Mouse (Mus musculus): Measurements from ENCODE around the gene Gfra1. TPM values are rescaled to one million over a fixed set of nuclear protein-coding genes. Genes with fewer than 3 reads are reported as not detected.

Gfra1 gene
- polyA plus RNA-seq, 1 experiment from 2014 or later, result 39.6 TPM

GRCm38 (mm10) chr19:58441246-58441645 is 14.5 kb downstream of the Gfra1 start:
- Histone ChIP-seq H3K27ac (replicated peaks) (no peak overlapping the region), H3K9ac (replicated peaks) (no peak overlapping the region), H3K4me1 (peaks cover 28% of the 10 kb centered on the region), H3K4me2 (replicated peaks) (no peak overlapping the region), H3K27me3 (peaks cover 5% of the 10 kb centered on the region; the same call in 1 of the 2 replicates), H3K36me3 (no peaks in the 10 kb centered on the region), H3K4me3 (no peak overlapping the region), H3K9me3 (no peaks in the 10 kb centered on the region)
- no peak for ATAC-seq (ENCODE audit: low FRiP score, low read depth)
- WGBS, result 92% methylated on average over 7 of the region's 7 CpGs

DNA sequence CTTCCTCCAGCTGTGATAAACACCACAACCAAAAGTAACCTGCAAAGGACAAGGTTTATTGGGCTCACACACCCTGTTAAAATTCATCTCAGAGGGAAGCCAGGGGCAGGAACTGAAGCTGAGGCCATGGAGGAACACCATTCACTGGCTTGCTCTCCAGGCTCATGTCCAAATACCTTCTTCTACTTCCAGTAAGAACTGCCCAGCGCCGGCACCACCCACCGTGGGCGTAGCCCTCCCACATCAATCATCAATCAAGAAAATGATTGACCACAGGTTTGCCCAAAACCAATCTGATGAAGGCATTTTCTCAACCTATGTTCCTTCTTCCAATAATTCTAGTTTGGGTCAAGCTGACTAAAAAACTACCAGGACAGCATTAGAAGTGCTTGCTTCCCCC is 16.9 kb downstream of the Gfra1 start:
- H3K9me3 ChIP-seq, result no peaks in the 10 kb centered on the region
- 88% methylated on average over 4 of the region's 4 CpGs for WGBS
- ATAC-seq (ENCODE audit: low FRiP score, low read depth), result no peak
- H3K27me3 ChIP-seq, result peaks cover 5% of the 10 kb centered on the region; the same call in 1 of the 2 replicates
- H3K9ac ChIP-seq (replicated peaks), result no peak overlapping the region
- H3K4me3 ChIP-seq, result no peak overlapping the region
- no peak overlapping the region for H3K4me2 ChIP-seq (replicated peaks)
- H3K27ac ChIP-seq (replicated peaks), result no peak overlapping the region
- peaks cover 24% of the 10 kb centered on the region for H3K4me1 ChIP-seq
- H3K36me3 ChIP-seq, result no peaks in the 10 kb centered on the region

GRCm38 (mm10) chr19:58437441-58438071 is 18.2 kb downstream of the Gfra1 start:
- H3K4me2 ChIP-seq (replicated peaks), result no peak overlapping the region
- peaks cover 5% of the 10 kb centered on the region; the same call in 1 of the 2 replicates for H3K27me3 ChIP-seq
- no peak overlapping the region for H3K9ac ChIP-seq (replicated peaks)
- no peak for ATAC-seq (ENCODE audit: low FRiP score, low read depth)
- peaks cover 13% of the 10 kb centered on the region for H3K4me1 ChIP-seq
- H3K4me3 ChIP-seq, result no peak overlapping the region
- H3K36me3 ChIP-seq, result no peaks in the 10 kb centered on the region
- H3K9me3 ChIP-seq, result no peaks in the 10 kb centered on the region
- WGBS, result 65% methylated on average over 10 of the region's 10 CpGs
- H3K27ac ChIP-seq (replicated peaks), result no peak overlapping the region

DNA sequence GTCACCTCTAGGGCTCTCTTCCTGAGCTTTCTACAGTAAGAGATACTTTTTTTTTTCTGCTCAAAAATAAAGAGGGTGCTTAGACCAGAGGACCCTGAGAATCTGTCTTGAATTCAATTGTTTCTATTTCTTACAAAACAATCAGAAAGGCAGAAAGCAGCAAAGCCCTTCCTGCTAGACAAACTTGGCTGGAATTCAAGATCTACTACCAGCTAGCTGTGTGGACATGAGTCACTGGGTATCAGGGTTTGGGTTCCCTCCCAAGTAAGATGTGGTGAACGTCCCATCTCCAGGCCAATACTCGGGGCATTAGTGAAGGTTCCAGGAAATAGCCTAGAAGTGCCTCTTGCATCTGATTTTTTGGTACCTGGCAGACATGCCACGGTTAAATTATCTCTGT is 18.8 kb downstream of the Gfra1 start:
- no peak overlapping the region for H3K4me2 ChIP-seq (replicated peaks)
- 84% methylated on average over 3 of the region's 3 CpGs for WGBS
- no peak overlapping the region for H3K9ac ChIP-seq (replicated peaks)
- peaks cover 11% of the 10 kb centered on the region for H3K4me1 ChIP-seq
- H3K27me3 ChIP-seq, result peaks cover 5% of the 10 kb centered on the region; the same call in 1 of the 2 replicates
- no peak overlapping the region for H3K4me3 ChIP-seq
- H3K9me3 ChIP-seq, result no peaks in the 10 kb centered on the region
- ATAC-seq (ENCODE audit: low FRiP score, low read depth), result no peak
- no peaks in the 10 kb centered on the region for H3K36me3 ChIP-seq
- no peak overlapping the region for H3K27ac ChIP-seq (replicated peaks)

GRCm38 (mm10) chr19:58435877-58436276 is 19.8 kb downstream of the Gfra1 start:
- Histone ChIP-seq H3K36me3 (no peaks in the 10 kb centered on the region), H3K27ac (replicated peaks) (no peak overlapping the region), H3K4me1 (peaks cover 11% of the 10 kb centered on the region), H3K4me2 (replicated peaks) (no peak overlapping the region), H3K9ac (replicated peaks) (no peak overlapping the region), H3K9me3 (no peaks in the 10 kb centered on the region), H3K27me3 (peaks cover 5% of the 10 kb centered on the region; the same call in 1 of the 2 replicates), H3K4me3 (no peak overlapping the region)
- 92% methylated on average over 5 of the region's 5 CpGs for WGBS
- no peak for ATAC-seq (ENCODE audit: low FRiP score, low read depth)

DNA sequence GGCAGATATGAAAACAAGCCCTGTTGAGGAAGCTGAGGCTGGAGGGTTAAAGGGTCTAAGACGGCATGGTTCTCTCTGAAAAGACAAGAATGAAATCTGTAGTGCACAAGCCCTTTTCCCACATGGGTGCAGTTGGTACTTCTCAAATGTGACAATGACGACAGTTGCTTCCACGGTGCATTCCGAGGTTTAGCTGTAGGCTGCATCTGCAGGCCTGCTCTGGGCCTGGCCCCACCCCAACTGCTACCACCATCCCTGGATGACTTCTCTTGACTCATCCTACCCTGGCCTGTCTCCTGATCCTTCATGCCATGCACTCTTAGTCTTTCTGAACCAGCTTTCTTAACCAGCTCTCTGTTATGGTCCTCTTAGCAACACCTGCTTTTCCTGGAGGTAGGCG is 22.9 kb downstream of the Gfra1 start:
- H3K9ac ChIP-seq (replicated peaks), result no peak overlapping the region
- H3K4me2 ChIP-seq (replicated peaks), result no peak overlapping the region
- no peaks in the 10 kb centered on the region for H3K27me3 ChIP-seq
- no peak overlapping the region for H3K27ac ChIP-seq (replicated peaks)
- 87% methylated on average over 5 of the region's 5 CpGs for WGBS
- H3K4me3 ChIP-seq, result no peak overlapping the region
- no peaks in the 10 kb centered on the region for H3K9me3 ChIP-seq
- H3K4me1 ChIP-seq, result peaks cover 10% of the 10 kb centered on the region
- ATAC-seq (ENCODE audit: low FRiP score, low read depth), result no peak
- H3K36me3 ChIP-seq, result no peaks in the 10 kb centered on the region

DNA sequence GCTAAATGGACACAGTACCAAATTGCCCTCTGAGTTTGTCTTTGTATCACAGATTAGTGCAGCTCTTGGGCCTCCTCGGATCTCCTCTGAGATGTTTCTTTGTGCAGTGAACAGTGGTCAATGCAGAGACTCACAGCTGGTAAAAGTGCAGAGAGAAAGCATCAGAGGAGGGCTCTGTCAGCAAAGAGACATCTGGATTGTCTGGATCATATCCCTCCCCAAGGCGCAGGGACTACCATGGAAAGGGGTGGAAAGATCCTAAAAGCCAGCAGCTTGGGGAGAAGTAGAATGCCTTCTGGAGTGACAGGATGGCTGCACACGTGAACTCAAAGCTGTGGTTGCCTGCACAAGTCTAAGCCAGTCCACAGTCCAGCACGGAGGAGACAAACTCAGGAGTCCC is 27.2 kb downstream of the Gfra1 start:
- ATAC-seq (ENCODE audit: low FRiP score, low read depth), result no peak
- no peak overlapping the region for H3K9ac ChIP-seq (replicated peaks)
- no peak overlapping the region for H3K27ac ChIP-seq (replicated peaks)
- no peak overlapping the region for H3K4me3 ChIP-seq
- H3K9me3 ChIP-seq, result no peaks in the 10 kb centered on the region
- H3K27me3 ChIP-seq, result no peaks in the 10 kb centered on the region
- WGBS, result 80% methylated on average over 4 of the region's 4 CpGs
- H3K4me2 ChIP-seq (replicated peaks), result no peak overlapping the region
- H3K36me3 ChIP-seq, result 0 out of 2 replicates have a peak, but pooled peaks cover 4% of the 10 kb centered on the region
- no peaks in the 10 kb centered on the region for H3K4me1 ChIP-seq

GRCm38 (mm10) chr19:58427348-58427747 is 28.4 kb downstream of the Gfra1 start:
- WGBS, result 89% methylated on average over 2 of the region's 2 CpGs

GRCm38 (mm10) chr19:58424928-58425327 is 30.8 kb downstream of the Gfra1 start:
- WGBS, result 99% methylated on average over 2 of the region's 2 CpGs

More at GRCm38 (mm10) chr19:58427348-58427747, 28.4 kb downstream of the Gfra1 start:
- no peak overlapping the region for H3K27ac ChIP-seq (replicated peaks)
- ATAC-seq (ENCODE audit: low FRiP score, low read depth), result no peak
- no peak overlapping the region for H3K4me3 ChIP-seq
- no peaks in the 10 kb centered on the region for H3K9me3 ChIP-seq
- no peaks in the 10 kb centered on the region for H3K4me1 ChIP-seq
- no peaks in the 10 kb centered on the region for H3K27me3 ChIP-seq
- H3K4me2 ChIP-seq (replicated peaks), result no peak overlapping the region
- 0 out of 2 replicates have a peak, but pooled peaks cover 4% of the 10 kb centered on the region for H3K36me3 ChIP-seq
- H3K9ac ChIP-seq (replicated peaks), result no peak overlapping the region

DNA sequence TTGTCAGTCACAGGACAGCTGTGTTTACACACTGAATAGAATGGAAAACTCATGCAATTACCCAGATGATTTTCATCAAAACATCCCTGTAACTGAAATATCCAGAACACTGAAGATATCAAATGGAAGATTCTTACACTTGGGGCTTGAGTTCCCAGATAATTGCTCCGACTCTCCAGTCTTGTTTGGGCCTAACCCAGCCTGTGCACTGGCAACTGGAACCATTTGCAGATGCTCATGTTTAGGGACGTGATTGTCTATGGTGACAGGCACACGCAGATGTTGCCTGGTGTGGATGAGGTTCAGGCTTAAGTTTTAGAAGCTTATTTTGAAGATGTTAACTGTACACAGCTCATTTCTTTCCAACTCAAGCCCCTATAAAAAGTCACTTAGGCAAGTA is 31.5 kb downstream of the Gfra1 start:
- no peaks in the 10 kb centered on the region for H3K27me3 ChIP-seq
- H3K4me3 ChIP-seq, result no peak overlapping the region
- no peak overlapping the region for H3K4me2 ChIP-seq (replicated peaks)
- ATAC-seq (ENCODE audit: low FRiP score, low read depth), result no peak
- H3K9ac ChIP-seq (replicated peaks), result no peak overlapping the region
- WGBS, result 86% methylated on average over 3 of the region's 3 CpGs
- H3K4me1 ChIP-seq, result no peaks in the 10 kb centered on the region
- no peaks in the 10 kb centered on the region for H3K9me3 ChIP-seq
- H3K36me3 ChIP-seq, result 0 out of 2 replicates have a peak, but pooled peaks cover 4% of the 10 kb centered on the region
- H3K27ac ChIP-seq (replicated peaks), result no peak overlapping the region

More at GRCm38 (mm10) chr19:58424928-58425327, 30.8 kb downstream of the Gfra1 start:
- no peak for ATAC-seq (ENCODE audit: low FRiP score, low read depth)
- Histone ChIP-seq H3K27me3 (no peaks in the 10 kb centered on the region), H3K36me3 (0 out of 2 replicates have a peak, but pooled peaks cover 4% of the 10 kb centered on the region), H3K27ac (replicated peaks) (no peak overlapping the region), H3K4me3 (no peak overlapping the region), H3K4me2 (replicated peaks) (no peak overlapping the region), H3K9ac (replicated peaks) (no peak overlapping the region), H3K4me1 (no peaks in the 10 kb centered on the region), H3K9me3 (no peaks in the 10 kb centered on the region)

DNA sequence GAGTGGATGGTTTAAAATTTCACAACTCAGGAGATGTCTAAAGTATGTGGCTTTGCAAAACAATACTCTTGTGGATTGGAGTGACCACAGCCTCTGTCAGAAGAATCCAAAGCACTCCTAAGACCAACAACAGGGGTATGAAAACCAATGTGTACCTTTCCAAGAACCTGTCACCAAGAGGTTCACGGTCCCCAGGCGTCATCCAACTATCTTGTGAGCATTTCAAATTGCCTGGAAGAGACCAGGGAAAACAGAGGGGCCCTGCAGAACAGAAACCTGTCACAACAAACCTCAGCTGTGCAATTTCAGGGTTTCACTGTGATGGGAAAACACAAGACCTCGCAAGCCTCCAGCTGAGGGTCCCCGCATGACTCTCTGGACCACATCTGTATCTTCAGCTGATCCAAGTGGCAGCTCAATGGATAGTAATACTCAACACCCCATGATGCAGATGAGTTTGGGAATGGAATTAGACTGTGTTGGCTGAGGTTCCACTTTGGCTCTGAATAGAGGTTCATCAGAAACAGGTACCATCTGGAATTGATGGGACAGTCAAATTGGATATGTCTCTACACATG is 32.7 kb downstream of the Gfra1 start:
- no peak overlapping the region for H3K27ac ChIP-seq (replicated peaks)

DNA sequence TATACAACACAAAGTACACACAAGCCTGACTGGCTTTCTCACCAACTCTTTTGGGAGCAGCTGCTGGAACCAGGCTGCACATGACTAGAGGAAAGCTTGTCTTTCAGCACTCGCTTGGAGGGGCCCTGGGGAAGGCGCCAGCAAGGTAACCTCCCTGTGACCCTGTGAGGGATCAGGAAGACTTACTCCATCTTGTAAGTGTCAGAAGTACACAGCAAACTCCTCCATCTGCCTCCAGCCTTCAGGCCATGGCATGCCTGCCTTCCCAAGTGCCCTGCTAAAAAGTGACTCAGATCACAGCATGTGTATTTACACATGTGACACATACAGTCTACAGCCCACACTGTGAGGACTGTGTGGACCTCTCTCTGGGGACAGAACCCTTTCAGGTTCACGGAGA is 36.0 kb downstream of the Gfra1 start:
- H3K4me1 ChIP-seq, result no peaks in the 10 kb centered on the region
- no peak overlapping the region for H3K4me3 ChIP-seq
- no peak overlapping the region for H3K9ac ChIP-seq (replicated peaks)
- no peak overlapping the region for H3K4me2 ChIP-seq (replicated peaks)
- 64% methylated on average over 3 of the region's 3 CpGs for WGBS
- H3K27ac ChIP-seq (replicated peaks), result no peak overlapping the region
- no peaks in the 10 kb centered on the region for H3K36me3 ChIP-seq
- no peaks in the 10 kb centered on the region for H3K27me3 ChIP-seq
- ATAC-seq (ENCODE audit: low FRiP score, low read depth), result no peak
- no peaks in the 10 kb centered on the region for H3K9me3 ChIP-seq

More for the DNA sequence above, 32.7 kb downstream of the Gfra1 start:
- Histone ChIP-seq H3K4me2 (replicated peaks) (no peak overlapping the region), H3K9me3 (no peaks in the 10 kb centered on the region), H3K36me3 (0 out of 2 replicates have a peak, but pooled peaks cover 4% of the 10 kb centered on the region), H3K27me3 (no peaks in the 10 kb centered on the region), H3K9ac (replicated peaks) (no peak overlapping the region), H3K4me3 (no peak overlapping the region), H3K4me1 (no peaks in the 10 kb centered on the region)
- ATAC-seq (ENCODE audit: low FRiP score, low read depth), result no peak
- WGBS, result 86% methylated on average over 4 of the region's 4 CpGs
